Mouse (Mus musculus) gonadal fat pad, adult 2 months (tissue): ENCODE measurements around the gene Sept9. TPM values are rescaled to one million over a fixed set of nuclear protein-coding genes. Genes with fewer than 3 reads are reported as not detected.

Experiments used
- DNase-seq: peaks from one replicate; pipeline ENCODE4 v3.0.0-alpha.2; 2012; ENCODE audit warnings: low read depth
- polyA plus RNA-seq: library from polyadenylated mRNA; depleted of rRNA; stranded (reverse); fragments of >200 nt; gene quantifications from 2 replicates; pipeline ENCODE4 v1.2.3, GENCODE M21; 2012

The Sept9 gene
- polyA plus RNA-seq, 1 experiment: 35.4 TPM

GRCm38 (mm10) chr11:117370262-117370850 lies 170.9 kb downstream of the Sept9 start:
- no peak for DNase-seq

- no peak for DNase-seq
These were observed 173.1 kb downstream of the Sept9 start for GRCm38 (mm10) chr11:117372537-117372936.

GRCm38 (mm10) chr11:117373195-117373594 lies 173.7 kb downstream of the Sept9 start:
- no peak for DNase-seq

GRCm38 (mm10) chr11:117373870-117374269 lies 174.4 kb downstream of the Sept9 start:
- no peak for DNase-seq

- no peak for DNase-seq
These were observed 174.8 kb downstream of the Sept9 start for GRCm38 (mm10) chr11:117374288-117374687.

- no peak for DNase-seq
These were observed 180.3 kb downstream of the Sept9 start for GRCm38 (mm10) chr11:117379774-117380173.

- no peak for DNase-seq
These were observed 184.8 kb downstream of the Sept9 start for GRCm38 (mm10) chr11:117384235-117384634.

GRCm38 (mm10) chr11:117384897-117385296 lies 185.4 kb downstream of the Sept9 start:
- peak; percentile 26 for DNase-seq

- no peak for DNase-seq
These were observed 186.1 kb downstream of the Sept9 start for GRCm38 (mm10) chr11:117385331-117386103.

- no peak for DNase-seq
These were observed 187.8 kb downstream of the Sept9 start for GRCm38 (mm10) chr11:117387241-117387640.

- no peak for DNase-seq
These were observed 190.5 kb downstream of the Sept9 start for GRCm38 (mm10) chr11:117390001-117390402.

GRCm38 (mm10) chr11:117390774-117391534 lies 191.5 kb downstream of the Sept9 start:
- no peak for DNase-seq

GRCm38 (mm10) chr11:117392251-117392650 lies 192.8 kb downstream of the Sept9 start:
- DNase-seq: no peak

- DNase-seq: no peak
These were observed 194.3 kb downstream of the Sept9 start for GRCm38 (mm10) chr11:117393715-117394114.

GRCm38 (mm10) chr11:117394230-117395137 lies 195.0 kb downstream of the Sept9 start:
- DNase-seq: no peak

- no peak for DNase-seq
These were observed 195.8 kb downstream of the Sept9 start for GRCm38 (mm10) chr11:117395228-117395627.

- DNase-seq: no peak
These were observed 197.5 kb downstream of the Sept9 start for GRCm38 (mm10) chr11:117396929-117397328.

GRCm38 (mm10) chr11:117397755-117398154 lies 198.3 kb downstream of the Sept9 start:
- DNase-seq: no peak

GRCm38 (mm10) chr11:117398191-117398590 lies 198.7 kb downstream of the Sept9 start:
- DNase-seq: no peak

GRCm38 (mm10) chr11:117401583-117402367 lies 202.3 kb downstream of the Sept9 start:
- DNase-seq: no peak

GRCm38 (mm10) chr11:117402550-117402949 lies 203.1 kb downstream of the Sept9 start:
- DNase-seq: no peak
